Comparison of ENCODE assay signal across 9 mouse cellular contexts in genomic region chr5:100871987-100872386, GRCm38 (mm10). TPM values are rescaled to one million over a fixed set of nuclear protein-coding genes. Genes with fewer than 3 reads are reported as not detected.
DNase-seq lines count a peak whose midpoint lies in the region; ATAC-seq and TF ChIP-seq lines count a peak whose summit lies in the region.
"Had no signal": no experiment of that assay in that cellular context is flagged by ENCODE, and none has a peak within 500 bp of the region (broad histone marks: within the 10 kb centered on the region; RNA-seq: fewer than 3 reads in every experiment).

No protein-coding gene starts in this region.

- no peaks in the 10 kb centered on the region for H3K27me3 ChIP-seq in hindbrain, embryonic 10.5 days (ENCODE audit: insufficient read depth, poor library complexity, severe bottlenecking)
- H3K27me3 ChIP-seq: liver, embryonic 15.5 days had no signal

- intact Hi-C loops in left cerebral cortex, adult 2 months (cut with DNase I), result no loop called here

- peak; percentile 99 for ATAC-seq in megakaryocyte progenitor cell, adult 5-6 weeks (replicated peaks; ENCODE audit: poor library complexity)

- no peak; the same call in 1 of the 2 replicates for TF ChIP-seq CTCF in left cerebral cortex, adult 2 months (IDR thresholded peaks at IDR 0.05)

- H3K4me1 ChIP-seq in hindbrain, embryonic 10.5 days (replicated peaks), result no peaks in the 10 kb centered on the region

- 87% methylated on average over 8 of the region's 8 CpGs for WGBS in hindbrain, embryonic 10.5 days

- no peak overlapping the region for H3K4me3 ChIP-seq in hindbrain, embryonic 10.5 days
- H3K4me3 ChIP-seq in left cerebral cortex, adult 2 months, result no peak overlapping the region
- H3K4me3 ChIP-seq: gastrocnemius, adult 2 months; liver, embryonic 15.5 days had no signal

- H3K36me3 ChIP-seq in hindbrain, embryonic 10.5 days, result no peaks in the 10 kb centered on the region
- H3K36me3 ChIP-seq: liver, embryonic 15.5 days had no signal

- no peak overlapping the region for H3K27ac ChIP-seq in hindbrain, embryonic 10.5 days
- no peak overlapping the region for H3K27ac ChIP-seq in left cerebral cortex, adult 2 months
- H3K27ac ChIP-seq: gastrocnemius, adult 2 months; liver, embryonic 15.5 days had no signal

- peak; percentile 97 for DNase-seq in 416B (ENCODE audit: low read depth)
- peak; percentile 69 to 78 for DNase-seq in B cell, adult 2 months
- peak; percentile 62 for DNase-seq in c-Kit-positive CD71-negative TER-119-negative erythroid progenitor cells, embryonic 14.5 days (ENCODE audit: low read depth)
- no peak for DNase-seq in left cerebral cortex, adult 9 months (ENCODE audit: low spot score in 2 of 2)
- no peak for DNase-seq in hindbrain, embryonic 10.5 days (ENCODE audit: low spot score)
- DNase-seq in left cerebral cortex, adult 2 months (ENCODE audit: extremely low spot score in 1 of 2, low spot score in 2 of 2), result no peak
- DNase-seq: gastrocnemius, adult 2 months had no signal

- H3K9me3 ChIP-seq in hindbrain, embryonic 10.5 days, result peaks cover 6% of the 10 kb centered on the region; the same call in 1 of the 2 replicates
- H3K9me3 ChIP-seq: liver, embryonic 15.5 days had no signal

RNA-seq across cellular contexts. Expression of gene Gpat3, which starts 26.5 kb away (rescaled TPM):
- total RNA-seq in megakaryocyte progenitor cell, adult 5-6 weeks (2015), result 0.07 TPM in 1 of 2 replicates, not detected in the other
- 0.27 and 0.37 TPM in 2 replicates for total RNA-seq in megakaryocyte progenitor cell, adult 5-6 weeks (2017)
- polyA plus RNA-seq in hindbrain, embryonic 10.5 days (2016; fragmentation: Nextera tagmentation; extraction: Ambion mirVana), result 0.50 and 0.96 TPM in 2 replicates
- total RNA-seq in left cerebral cortex, adult 2 months (2021), result 1 to 10 TPM; 3.9 to 5.0 TPM

RNA-seq across cellular contexts. Expression of gene Abraxas1, which starts 51.2 kb away (rescaled TPM):
- 25.6 and 33.5 TPM in 2 replicates for total RNA-seq in megakaryocyte progenitor cell, adult 5-6 weeks (2015)
- 33.9 and 44.7 TPM in 2 replicates for total RNA-seq in megakaryocyte progenitor cell, adult 5-6 weeks (2017)
- 25.6 and 29.5 TPM in 2 replicates for polyA plus RNA-seq in hindbrain, embryonic 10.5 days (2016; fragmentation: Nextera tagmentation; extraction: Ambion mirVana)
- total RNA-seq in left cerebral cortex, adult 2 months (2021), result 1 to 10 TPM; 6.5 to 9.2 TPM

Comparison
In these comparisons a context has a peak if more than half of its experiments do, and no peak if none do; other contexts are left out.
1. DNase-seq: peak in 416B (single experiment), B cell, adult 2 months (2 of 2) and c-Kit-positive CD71-negative TER-119-negative erythroid progenitor cells, embryonic 14.5 days (single experiment); none in left cerebral cortex, adult 9 months (0 of 2), hindbrain, embryonic 10.5 days (single experiment) and left cerebral cortex, adult 2 months (0 of 2).